Mouse (Mus musculus) MEL (cell line): ENCODE results near the gene Casq1. TPM values are rescaled to one million over a fixed set of nuclear protein-coding genes. Genes with fewer than 3 reads are reported as not detected.

Experiments
- DNase-seq: peaks from one replicate; pipeline ENCODE4 v3.0.0; 2011; ENCODE audit warnings: low read depth, low spot score
- H3K27ac ChIP-seq: 2 replicates; pipeline ENCODE4 v1.5.1; 2012; ENCODE audit warnings: low read depth, mild to moderate bottlenecking, control low read depth, low read length, moderate library complexity; ENCODE audit not compliant: control insufficient read depth
- H3K27me3 ChIP-seq, 2 experiments: fragments of 150-350 bp in 1 of 2; sonication (generic) in 1 of 2; 2 replicates each; pipeline ENCODE4 v1.6.1; 2012; ENCODE audit warnings: low read length in 2 of 2, mild to moderate bottlenecking in 2 of 2, improper control_type of control experiment in 1 of 2, moderate library complexity in 1 of 2; ENCODE audit not compliant: insufficient read depth in 2 of 2, control insufficient read depth in 1 of 2
- H3K36me3 ChIP-seq, 2 experiments: 2 replicates each; pipeline ENCODE4 v1.6.1; 2012 to 2014; ENCODE audit warnings: low read length in 2 of 2, improper control_type of control experiment in 1 of 2, inconsistent platforms in 1 of 2, mild to moderate bottlenecking in 1 of 2; ENCODE audit not compliant: insufficient read depth in 2 of 2, control insufficient read depth in 1 of 2
- H3K4me1 ChIP-seq, 2 experiments: fragments of 150-350 bp in 1 of 2; sonication (generic) in 1 of 2; 2 replicates each; pipeline ENCODE4 v1.6.1; 2012; ENCODE audit warnings: low read length in 2 of 2, improper control_type of control experiment in 1 of 2, mild to moderate bottlenecking in 1 of 2; ENCODE audit not compliant: insufficient read depth in 2 of 2, control insufficient read depth in 1 of 2
- H3K4me3 ChIP-seq, 2 experiments: fragments of 150-350 bp in 1 of 2; sonication (generic) in 1 of 2; 2 replicates each; pipeline ENCODE4 v1.5.1; 2012; ENCODE audit warnings: low read depth in 2 of 2, low read length in 2 of 2, mild to moderate bottlenecking in 2 of 2, moderate library complexity in 2 of 2, control low read depth in 1 of 2, improper control_type of control experiment in 1 of 2; ENCODE audit not compliant: control insufficient read depth in 1 of 2, insufficient read depth in 1 of 2
- H3K79me2 ChIP-seq: 2 replicates; pipeline ENCODE4 v1.6.1; 2012; ENCODE audit warnings: mild to moderate bottlenecking, low read length, moderate library complexity; ENCODE audit not compliant: control insufficient read depth, poor library complexity, insufficient read depth
- H3K9ac ChIP-seq: 2 replicates; pipeline ENCODE4 v1.6.1; 2012; ENCODE audit warnings: low read depth, mild to moderate bottlenecking, control low read depth, low read length, moderate library complexity; ENCODE audit not compliant: control insufficient read depth, poor library complexity, severe bottlenecking
- H3K9me3 ChIP-seq: fragments of 150-350 bp; sonication (generic); replicated peaks from 2 replicates; pipeline ENCODE4 v1.6.1; 2012; ENCODE audit warnings: mild to moderate bottlenecking, low read length, improper control_type of control experiment, moderate library complexity; ENCODE audit not compliant: insufficient read depth
- CTCF ChIP-seq, 3 experiments: IDR thresholded peaks in 2 of 3; conservative IDR thresholded peaks in 1 of 3; 2 replicates each; pipeline ENCODE4 v1.5.1; 2011 to 2012; ENCODE audit warnings: low read length in 3 of 3, low read depth in 2 of 3, mild to moderate bottlenecking in 2 of 3, improper control_type of control experiment in 1 of 3, inconsistent platforms in 1 of 3, mixed read lengths in 1 of 3, moderate library complexity in 1 of 3; ENCODE audit not compliant: control insufficient read depth in 1 of 3, insufficient read depth in 1 of 3, poor library complexity in 1 of 3, severe bottlenecking in 1 of 3
- EP300 ChIP-seq, 2 experiments: IDR thresholded peaks; 2 replicates each; pipeline ENCODE4 v1.6.1; 2011; ENCODE audit warnings: improper control_type of control experiment in 2 of 2, low read length in 2 of 2, low read depth in 1 of 2, mild to moderate bottlenecking in 1 of 2
- ETS1 ChIP-seq: IDR thresholded peaks from 2 replicates; pipeline ENCODE4 v1.6.1; 2012; ENCODE audit warnings: low read depth, mild to moderate bottlenecking, inconsistent platforms, low read length, improper control_type of control experiment, moderate library complexity
- GATA1 ChIP-seq: IDR thresholded peaks from 2 replicates; pipeline ENCODE4 v1.6.1; 2011; ENCODE audit warnings: low read depth, low read length, improper control_type of control experiment
- JUND ChIP-seq: IDR thresholded peaks from 2 replicates; pipeline ENCODE4 v1.6.1; 2011; ENCODE audit warnings: low read depth, mild to moderate bottlenecking, improper control_type of control experiment, low read length
- MAFK ChIP-seq: IDR thresholded peaks from 2 replicates; pipeline ENCODE4 v1.6.1; 2011; ENCODE audit warnings: low read depth, mild to moderate bottlenecking, low read length, improper control_type of control experiment, borderline replicate concordance
- MAZ ChIP-seq: IDR thresholded peaks from 2 replicates; pipeline ENCODE4 v1.6.1; 2012; ENCODE audit warnings: low read depth, mild to moderate bottlenecking, inconsistent platforms, low read length, improper control_type of control experiment
- MXI1 ChIP-seq: IDR thresholded peaks from 2 replicates; pipeline ENCODE4 v1.6.1; 2011; ENCODE audit warnings: mild to moderate bottlenecking, low read depth, low read length, improper control_type of control experiment
- MYC ChIP-seq: IDR thresholded peaks from 2 replicates; pipeline ENCODE4 v1.6.1; 2011; ENCODE audit warnings: low read depth, mild to moderate bottlenecking, low read length, improper control_type of control experiment, moderate library complexity
- POLR2A ChIP-seq, 2 experiments: IDR thresholded peaks; 2 replicates each; pipeline ENCODE4 v1.6.1; 2011 to 2012; ENCODE audit warnings: low read length in 2 of 2, mild to moderate bottlenecking in 2 of 2, control low read depth in 1 of 2, improper control_type of control experiment in 1 of 2, low read depth in 1 of 2, moderate library complexity in 1 of 2; ENCODE audit not compliant: control insufficient read depth in 1 of 2, insufficient read depth in 1 of 2, poor library complexity in 1 of 2
- RAD21 ChIP-seq: IDR thresholded peaks from 2 replicates; pipeline ENCODE4 v1.6.1; 2011; ENCODE audit warnings: mild to moderate bottlenecking, low read depth, low read length, improper control_type of control experiment
- SIN3A ChIP-seq: IDR thresholded peaks from 2 replicates; pipeline ENCODE4 v1.6.1; 2012; ENCODE audit warnings: low read length, improper control_type of control experiment, inconsistent platforms
- SMC3 ChIP-seq: IDR thresholded peaks from 2 replicates; pipeline ENCODE4 v1.6.1; 2011; ENCODE audit warnings: low read depth, low read length, improper control_type of control experiment
- TAL1 ChIP-seq: IDR thresholded peaks from 2 replicates; pipeline ENCODE4 v1.6.1; 2012; ENCODE audit warnings: mild to moderate bottlenecking, inconsistent platforms, low read length, moderate library complexity, mixed read lengths
- TCF12 ChIP-seq: IDR thresholded peaks from 2 replicates; pipeline ENCODE4 v1.6.1; 2014; ENCODE audit warnings: low read depth, mild to moderate bottlenecking, inconsistent platforms, low read length, improper control_type of control experiment, moderate library complexity
- USF2 ChIP-seq, 2 experiments: IDR thresholded peaks; 2 replicates each; pipeline ENCODE4 v1.6.1; 2011 to 2012; ENCODE audit warnings: improper control_type of control experiment in 2 of 2, low read length in 2 of 2, borderline replicate concordance in 1 of 2, inconsistent platforms in 1 of 2, low read depth in 1 of 2, mild to moderate bottlenecking in 1 of 2; ENCODE audit not compliant: insufficient read depth in 1 of 2
- polyA plus RNA-seq, 2 experiments: library from polyadenylated mRNA; stranded (reverse) in 1 of 2; unstranded in 1 of 2; fragments of >175 nt in 1 of 2; fragments of >200 nt in 1 of 2; gene quantifications; 2 replicates each; pipeline versions ENCODE4 v1.2.1 to v1.2.4; 2012; ENCODE audit warnings: low replicate concordance in 2 of 2, low read depth in 1 of 2; ENCODE audit not compliant: insufficient read length in 2 of 2, insufficient read depth in 1 of 2, missing spikeins in 1 of 2
- total RNA-seq: library from RNA; depleted of rRNA; stranded (reverse); fragments of 300-350 nt; gene quantifications from 2 replicates; pipeline ENCODE4 v1.2.3, GENCODE M21; 2012

Gene Casq1
- total and polyA plus RNA-seq, 3 experiments = 0.21 TPM; not detected in 2

DNA sequence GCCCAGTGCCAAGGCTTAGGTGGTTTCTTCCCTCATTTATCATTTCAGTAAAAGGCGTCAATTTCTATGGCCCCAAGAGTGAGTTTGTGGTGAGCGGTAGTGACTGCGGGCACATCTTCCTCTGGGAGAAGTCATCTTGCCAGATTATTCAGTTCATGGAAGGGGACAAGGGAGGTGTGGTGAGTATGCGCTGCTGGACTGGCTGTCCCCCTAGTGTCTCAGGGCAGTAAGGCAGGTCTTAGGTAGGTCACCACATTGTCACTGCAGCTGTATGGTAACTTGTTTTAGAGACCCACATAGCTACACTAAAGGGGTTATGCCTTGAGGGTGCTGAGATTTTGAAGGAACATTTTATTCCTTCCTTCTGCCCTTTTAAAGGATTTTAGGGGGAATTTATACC, 30.8 kb downstream of the Casq1 start:
- Histone ChIP-seq H3K36me3 (peaks cover 5 to 28% of the 10 kb centered on the region in 2 experiments), H3K79me2 (no peaks in the 10 kb centered on the region), H3K9ac (no peak overlapping the region), H3K4me1 (peaks cover 0 to 3% of the 10 kb centered on the region in 2 experiments; a peak in 1 of 4 replicates), H3K4me3 (no peak overlapping the region), H3K9me3 (no peaks in the 10 kb centered on the region), H3K27ac (no peak overlapping the region), H3K27me3 (no peaks in the 10 kb centered on the region)
- TF ChIP-seq MAZ (no peak), CTCF (IDR thresholded peaks at IDR 0.05 in 2 of 3, conservative IDR thresholded peaks at IDR 0.05 in 1 of 3; ENCODE audit: control insufficient read depth in 1 of 3, insufficient read depth in 1 of 3, low read depth in 2 of 3, low read length in 3 of 3, poor library complexity in 1 of 3, severe bottlenecking in 1 of 3) (peak; percentile 36 to 62 (median 44); a peak in 5 of 6 replicates), SMC3 (peak; percentile 17; the same call in 1 of the 2 replicates), TCF12 (no peak)
- DNase-seq = peak; percentile 47

DNA sequence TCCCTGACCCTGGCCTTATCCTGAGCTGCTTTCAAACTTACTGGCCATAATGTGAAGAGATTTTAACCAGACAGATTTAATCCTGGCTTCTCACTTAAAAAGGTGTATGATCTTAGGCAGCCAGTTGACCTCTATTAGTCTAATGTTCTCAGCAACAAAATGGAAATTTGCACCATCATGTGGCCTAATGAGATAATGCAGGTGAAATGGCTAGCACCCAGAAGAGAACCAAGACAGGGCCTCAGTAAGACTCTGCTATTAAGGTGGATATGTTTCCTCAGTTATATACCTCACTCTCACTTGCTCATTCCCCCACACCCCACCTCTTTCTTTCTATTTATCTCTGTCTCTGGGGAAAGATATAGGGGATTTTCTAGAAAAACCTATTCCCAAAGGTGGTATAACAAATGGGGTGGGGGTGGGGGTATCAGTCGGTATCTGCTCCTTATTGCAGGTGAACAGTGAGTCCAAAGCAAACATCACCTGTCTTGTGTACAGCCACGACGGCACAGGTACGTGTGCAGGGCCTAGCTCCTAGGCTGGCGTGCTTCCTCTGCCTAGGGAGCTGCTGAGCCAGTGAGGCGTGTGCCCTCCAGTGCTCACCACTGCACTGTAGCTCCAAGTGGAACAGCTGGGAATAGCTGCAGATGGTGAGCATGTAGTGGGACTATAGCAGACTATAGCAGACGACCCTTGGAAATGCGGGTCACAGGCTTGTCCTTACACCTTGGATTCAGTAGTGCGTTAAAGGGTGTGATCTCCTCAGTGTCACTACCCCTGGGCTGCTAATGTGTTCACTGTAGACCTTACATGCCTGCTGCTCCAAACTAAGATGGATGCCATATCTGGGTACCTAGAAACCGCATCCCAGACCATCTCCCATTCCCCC, 33.0 kb downstream of the Casq1 start:
- H3K4me3 ChIP-seq = no peak overlapping the region
- peaks cover 15 to 26% of the 10 kb centered on the region in 2 experiments for H3K36me3 ChIP-seq
- no peak overlapping the region for H3K27ac ChIP-seq
- DNase-seq = peak; percentile 45
- no peaks in the 10 kb centered on the region for H3K27me3 ChIP-seq
- no peak overlapping the region for H3K9ac ChIP-seq
- H3K79me2 ChIP-seq = no peaks in the 10 kb centered on the region
- no peaks in the 10 kb centered on the region for H3K9me3 ChIP-seq
- H3K4me1 ChIP-seq = peaks cover 3 to 7% of the 10 kb centered on the region in 2 experiments
- TF ChIP-seq CTCF (IDR thresholded peaks at IDR 0.05 in 2 of 3, conservative IDR thresholded peaks at IDR 0.05 in 1 of 3; ENCODE audit: control insufficient read depth in 1 of 3, insufficient read depth in 1 of 3, low read depth in 2 of 3, low read length in 3 of 3, poor library complexity in 1 of 3, severe bottlenecking in 1 of 3) = peak in 2 of 3 experiments; percentile 2 to 52; a peak in 2 of 6 replicates
- peak; percentile 46 for TF ChIP-seq SMC3
- no peak for TF ChIP-seq POLR2A (IDR thresholded peaks at IDR 0.05; ENCODE audit: control insufficient read depth in 1 of 2, insufficient read depth in 1 of 2, low read depth in 1 of 2, low read length in 2 of 2, poor library complexity in 1 of 2)
- TF ChIP-seq MXI1 = no peak
- TF ChIP-seq RAD21 = peak; percentile 26

DNA sequence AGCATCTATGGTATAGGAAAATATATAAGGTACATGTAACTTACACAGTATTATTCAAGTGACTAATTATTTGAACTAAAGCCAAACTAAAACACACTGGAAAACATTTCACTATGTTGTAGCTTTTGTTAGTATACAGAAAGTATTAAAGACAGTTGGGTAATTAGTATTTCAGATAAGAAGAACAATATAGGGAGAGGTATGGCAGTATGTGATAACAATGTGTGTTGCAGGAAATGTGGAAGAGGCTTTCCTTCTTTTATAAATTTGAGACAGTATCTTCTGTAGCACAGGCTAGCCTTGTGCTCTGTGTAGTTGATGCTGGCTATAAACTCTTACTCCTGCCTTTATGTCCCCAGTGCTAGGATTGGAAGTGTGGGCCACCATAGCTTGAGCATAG, 35.8 kb downstream of the Casq1 start:
- no peaks in the 10 kb centered on the region for H3K79me2 ChIP-seq
- no peak overlapping the region for H3K4me3 ChIP-seq
- no peaks in the 10 kb centered on the region for H3K9me3 ChIP-seq
- peak overlapping the region; percentile 34; the same call in 1 of the 2 replicates for H3K27ac ChIP-seq
- H3K4me1 ChIP-seq = peaks cover 3 to 7% of the 10 kb centered on the region in 2 experiments
- peak; percentile 40 for DNase-seq
- no peaks in the 10 kb centered on the region for H3K27me3 ChIP-seq
- peaks cover 15 to 27% of the 10 kb centered on the region in 2 experiments for H3K36me3 ChIP-seq
- TF ChIP-seq SMC3 (no peak), MYC (0 out of 2 replicates have a peak, but pooled peaks have one; percentile 32), MXI1 (no peak), TCF12 (peak; percentile 42; the same call in 1 of the 2 replicates), CTCF (IDR thresholded peaks at IDR 0.05 in 2 of 3, conservative IDR thresholded peaks at IDR 0.05 in 1 of 3; ENCODE audit: control insufficient read depth in 1 of 3, insufficient read depth in 1 of 3, low read depth in 2 of 3, low read length in 3 of 3, poor library complexity in 1 of 3, severe bottlenecking in 1 of 3) (no peak), EP300 (IDR thresholded peaks at IDR 0.05; ENCODE audit: low read depth in 1 of 2, low read length in 2 of 2) (peak; percentile 76), POLR2A (IDR thresholded peaks at IDR 0.05; ENCODE audit: control insufficient read depth in 1 of 2, insufficient read depth in 1 of 2, low read depth in 1 of 2, low read length in 2 of 2, poor library complexity in 1 of 2) (no peak), ETS1 (peak; percentile 10; the same call in 1 of the 2 replicates), TAL1 (peak; percentile 50), JUND (no peak), MAFK (no peak), USF2 (IDR thresholded peaks at IDR 0.05; ENCODE audit: borderline replicate concordance in 1 of 2, insufficient read depth in 1 of 2, low read depth in 1 of 2, low read length in 2 of 2) (no peak), SIN3A (0 out of 2 replicates have a peak, but pooled peaks have one; percentile 16), GATA1 (peak; percentile 69)
- no peak overlapping the region for H3K9ac ChIP-seq
